ENCODE assay signal across 23 mouse cellular contexts in the genomic region with DNA sequence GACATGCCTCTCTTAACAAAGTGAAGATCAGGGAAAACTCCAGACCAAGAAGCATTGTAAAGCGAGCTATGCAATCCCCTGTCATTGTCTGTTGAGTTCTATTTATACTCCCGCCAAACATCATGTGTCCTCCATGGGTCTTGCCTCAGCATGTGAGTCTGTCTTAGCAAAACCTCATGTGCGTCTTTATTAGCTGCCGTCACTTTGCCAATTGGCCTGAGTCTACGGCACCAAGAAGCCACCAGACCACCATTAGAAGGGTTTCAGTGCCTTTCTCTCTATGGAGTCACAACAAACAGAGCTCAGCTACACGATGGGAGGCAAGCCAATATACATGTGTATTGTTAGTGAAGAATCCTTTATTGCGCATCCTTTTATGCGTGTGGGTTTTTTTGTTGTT.
"Had no signal": no experiment of that assay in that cellular context is flagged by ENCODE, and none has a peak within 500 bp of the region (broad histone marks: within the 10 kb centered on the region; RNA-seq: fewer than 3 reads in every experiment).

No protein-coding gene starts in this region.

- H3K9me3 ChIP-seq: embryonic facial prominence, embryonic 10.5 days; embryonic facial prominence, embryonic 12.5 days; embryonic facial prominence, embryonic 13.5 days; embryonic facial prominence, embryonic 15.5 days; forebrain, embryonic 10.5 days; forebrain, embryonic 12.5 days; forebrain, embryonic 13.5 days; forebrain, embryonic 15.5 days had no signal

- H3K27ac ChIP-seq: embryonic facial prominence, embryonic 10.5 days; embryonic facial prominence, embryonic 12.5 days; embryonic facial prominence, embryonic 13.5 days; embryonic facial prominence, embryonic 15.5 days; forebrain, embryonic 10.5 days; forebrain, embryonic 12.5 days; forebrain, embryonic 13.5 days; forebrain, embryonic 15.5 days; gastrocnemius, adult 2 months; heart, adult 2 months had no signal

- DNase-seq: cerebellum, adult 2 months; cerebellum, adult 8-10 months; cerebellum, adult 9-10 months; cerebellum, adult 9-11 months; cerebellum, postnatal 36 days; embryo, embryonic 11 days; forebrain, postnatal 0 days; gastrocnemius, adult 2 months; gastrocnemius, postnatal 10 days; gastrocnemius, postnatal 14 days; gastrocnemius, postnatal 25 days; gastrocnemius, postnatal 36 days; heart, adult 18-20 months; heart, adult 2 months had no signal

- H3K4me3 ChIP-seq: embryonic facial prominence, embryonic 10.5 days; embryonic facial prominence, embryonic 12.5 days; embryonic facial prominence, embryonic 13.5 days; embryonic facial prominence, embryonic 15.5 days; erythroblast, embryonic 14.5 days; forebrain, embryonic 10.5 days; forebrain, embryonic 12.5 days; forebrain, embryonic 13.5 days; forebrain, embryonic 15.5 days; gastrocnemius, adult 2 months; heart, adult 2 months had no signal

- H3K4me1 ChIP-seq: embryonic facial prominence, embryonic 10.5 days; embryonic facial prominence, embryonic 12.5 days; embryonic facial prominence, embryonic 13.5 days; embryonic facial prominence, embryonic 15.5 days; forebrain, embryonic 10.5 days; forebrain, embryonic 12.5 days; forebrain, embryonic 13.5 days; forebrain, embryonic 15.5 days had no signal

- H3K36me3 ChIP-seq: embryonic facial prominence, embryonic 10.5 days; embryonic facial prominence, embryonic 12.5 days; embryonic facial prominence, embryonic 13.5 days; embryonic facial prominence, embryonic 15.5 days; forebrain, embryonic 10.5 days; forebrain, embryonic 12.5 days; forebrain, embryonic 15.5 days had no signal

- H3K27me3 ChIP-seq: embryonic facial prominence, embryonic 12.5 days; embryonic facial prominence, embryonic 13.5 days; embryonic facial prominence, embryonic 15.5 days; forebrain, embryonic 12.5 days; forebrain, embryonic 13.5 days; forebrain, embryonic 15.5 days had no signal
